Mouse (Mus musculus): ENCODE measurements around the gene Gm3336.

- TF ChIP-seq POLR2A (IDR thresholded peaks at IDR 0.05; ENCODE audit: borderline replicate concordance, low read depth, low read length): no peak
- no peak for TF ChIP-seq CTCF (IDR thresholded peaks at IDR 0.05; ENCODE audit: low read depth, low read length)
These were observed 15.1 kb upstream of the Gm3336 start, which contains the start of gene Iqcn for GRCm38 (mm10) chr8:70703287-70703686.
